Mouse (Mus musculus) E14TG2a.4 (cell line): ENCODE measurements at regions not wholly inside any gene's neighbourhood (a gene's known extent, or its start where the extent isn't known, plus 50 kb on each side); places are given as distances from the start of the nearest gene placed in this dataset.

Experiments used
- CTCF ChIP-seq: conservative IDR thresholded peaks from 2 replicates; pipeline ENCODE4 v1.5.1; 2014; ENCODE audit warnings: low read length
- NANOG ChIP-seq: IDR thresholded peaks from 2 replicates; pipeline ENCODE4 v1.6.1; 2014; ENCODE audit warnings: borderline replicate concordance, low read length, mixed read lengths
- POU5F1 ChIP-seq: IDR thresholded peaks from 2 replicates; pipeline ENCODE4 v1.6.1; 2014; ENCODE audit warnings: low read length, borderline replicate concordance

GRCm38 (mm10) chr12:46323276-46323675 lies 495.5 kb downstream of the Nova1 start:
- TF ChIP-seq CTCF (no peak), NANOG (no peak), POU5F1 (no peak)
